Mouse (Mus musculus) myocyte (in vitro differentiated cells): ENCODE measurements at regions not wholly inside any gene's neighbourhood (a gene's known extent, or its start where the extent isn't known, plus 50 kb on each side); places are given as distances from the start of the nearest gene placed in this dataset.

ENCODE experiments used
- CEBPB ChIP-seq: IDR thresholded peaks from 2 replicates; pipeline ENCODE4 v1.6.1; 2011; ENCODE audit warnings: mild to moderate bottlenecking, moderate library complexity; ENCODE audit not compliant: poor library complexity, insufficient read depth, severe bottlenecking
- E2F4 ChIP-seq: IDR thresholded peaks from one replicate; pipeline ENCODE4 v1.6.1; 2011; ENCODE audit warnings: mild to moderate bottlenecking, control low read depth, moderate library complexity; ENCODE audit not compliant: insufficient read depth
- MYOD1 ChIP-seq, 3 experiments: IDR thresholded peaks; one replicate each; pipeline ENCODE4 v1.6.1; 2011; ENCODE audit warnings: control low read depth in 2 of 3, low read depth in 2 of 3, mild to moderate bottlenecking in 2 of 3, moderate library complexity in 1 of 3; ENCODE audit not compliant: insufficient read length in 2 of 3, control insufficient read depth in 1 of 3
- MYOG ChIP-seq, 3 experiments: IDR thresholded peaks; one replicate each; pipeline ENCODE4 v1.6.1; 2011; ENCODE audit warnings: control low read depth in 2 of 3, low read depth in 2 of 3, mild to moderate bottlenecking in 2 of 3; ENCODE audit not compliant: insufficient read length in 2 of 3, control insufficient read depth in 1 of 3, insufficient read depth in 1 of 3
- POLR2A ChIP-seq: IDR thresholded peaks from one replicate; pipeline ENCODE4 v1.6.1; 2011; ENCODE audit warnings: low read depth, mild to moderate bottlenecking, control low read depth, moderate library complexity; ENCODE audit not compliant: insufficient read length
- REST ChIP-seq: IDR thresholded peaks from one replicate; pipeline ENCODE4 v1.6.1; 2011; ENCODE audit warnings: mild to moderate bottlenecking, control low read depth, moderate library complexity; ENCODE audit not compliant: insufficient read depth, insufficient read length
- TCF12 ChIP-seq: IDR thresholded peaks from one replicate; pipeline ENCODE4 v1.6.1; 2011; ENCODE audit warnings: mild to moderate bottlenecking, control low read depth; ENCODE audit not compliant: poor library complexity, insufficient read depth, severe bottlenecking

DNA sequence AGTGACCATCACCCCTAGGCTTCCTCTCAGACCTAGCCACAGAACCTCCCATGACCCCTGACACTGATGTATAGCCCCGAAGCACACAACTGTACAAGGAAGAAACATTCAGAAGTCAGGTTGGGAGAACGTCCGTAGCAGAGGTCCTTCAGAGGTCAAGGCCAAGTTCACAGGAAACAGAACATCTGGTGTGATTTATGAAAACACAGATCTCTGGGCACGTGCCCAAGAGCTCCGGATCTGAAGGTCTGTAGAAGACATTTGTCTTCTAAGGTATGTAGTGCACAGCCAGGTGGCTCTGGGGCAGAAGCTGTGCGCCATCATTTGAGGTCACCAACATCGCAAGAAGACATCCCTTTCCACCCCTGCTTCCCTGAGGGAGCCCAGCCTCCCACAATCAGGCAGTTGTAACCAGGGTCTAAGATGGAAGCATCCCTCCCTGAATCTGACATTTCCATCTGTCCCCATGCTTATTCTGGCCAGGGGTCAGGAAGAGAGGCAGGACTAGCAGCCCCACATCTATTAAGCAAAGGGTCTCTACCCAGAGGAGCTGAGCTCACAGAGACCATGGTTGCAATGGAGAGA lies 159.8 kb downstream of the Cct6b start:
- TF ChIP-seq POLR2A (no peak), MYOD1 (IDR thresholded peaks at IDR 0.05; ENCODE audit: control insufficient read depth in 1 of 3, insufficient read length in 2 of 3, low read depth in 2 of 3) (no peak), REST (no peak), CEBPB (no peak), E2F4 (no peak), TCF12 (no peak), MYOG (IDR thresholded peaks at IDR 0.05; ENCODE audit: control insufficient read depth in 1 of 3, insufficient read depth in 1 of 3, insufficient read length in 2 of 3, low read depth in 2 of 3) (no peak)
